Mouse (Mus musculus): ENCODE measurements around the gene Cby1.

DNA sequence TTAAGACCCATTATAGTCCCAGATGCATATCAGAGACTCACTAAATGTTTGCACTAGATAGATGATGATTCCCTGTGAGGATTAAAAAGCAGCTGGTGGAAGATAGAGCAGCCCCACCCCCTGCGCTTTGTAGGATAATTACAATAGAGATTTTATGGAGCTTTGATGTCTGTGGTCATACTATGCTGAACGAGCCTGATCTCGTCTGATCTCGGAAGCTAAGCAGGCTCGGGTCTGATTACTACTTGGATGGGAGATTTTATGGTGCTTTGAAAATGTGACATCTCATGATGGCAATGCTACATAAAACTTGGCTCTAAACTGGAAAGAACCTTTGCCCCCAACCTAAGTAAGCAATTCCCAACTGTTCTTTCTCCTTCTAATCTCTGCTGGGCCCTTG is 33.3 kb downstream of the Cby1 start:
- TF ChIP-seq TAL1 (IDR thresholded peaks at IDR 0.05; ENCODE audit: low read length) (no peak), GATA1 (IDR thresholded peaks at IDR 0.05; ENCODE audit: low read length) (no peak)

Measured in erythroblast, embryonic 14.5 days (primary cell).